Mouse (Mus musculus) urinary bladder, postnatal 25 days (tissue): ENCODE measurements around the gene Prorsd1.
"Not testable (repeated sequence)": the region's sequence is repeated elsewhere in the genome, so short reads cannot be mapped to it uniquely, and the experiment has no call there.

Source experiments
- DNase-seq: peaks from one replicate; pipeline ENCODE4 v3.0.0; 2022; ENCODE audit warnings: low spot score

The Prorsd1 gene

GRCm38 (mm10) chr11:29514682-29515412, at the start of gene Prorsd1:
Gene Prorsd1, minus strand, starts transcription at chr11:29515033.
- DNase-seq, result peak; percentile 91

DNA sequence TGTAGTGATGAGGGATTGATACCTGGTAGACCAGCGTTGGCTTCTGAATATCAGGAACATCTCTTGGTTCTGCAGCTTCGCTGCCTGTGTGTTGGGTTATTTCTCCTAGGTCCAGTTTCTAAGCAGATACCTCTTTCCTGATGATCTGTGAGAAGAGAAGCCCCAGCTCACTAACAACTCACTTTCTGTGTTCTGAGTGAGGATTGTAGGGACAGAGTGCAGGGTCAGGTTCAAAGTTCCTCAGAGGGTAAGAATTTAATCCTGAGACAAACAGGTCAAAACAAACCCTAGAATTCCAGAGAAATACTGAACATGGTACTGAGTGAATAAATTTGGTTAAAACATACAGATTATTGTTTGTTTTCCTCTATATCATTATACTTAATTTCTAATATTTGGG, 48.6 kb upstream of the Prorsd1 start:
- no peak for DNase-seq

GRCm38 (mm10) chr11:29560990-29561389, 46.2 kb upstream of the Prorsd1 start:
- no peak for DNase-seq

- no peak for DNase-seq
Observed at GRCm38 (mm10) chr11:29560452-29560851, 45.6 kb upstream of the Prorsd1 start.

- no peak for DNase-seq
Observed at GRCm38 (mm10) chr11:29549425-29549778, 34.6 kb upstream of the Prorsd1 start.

DNA sequence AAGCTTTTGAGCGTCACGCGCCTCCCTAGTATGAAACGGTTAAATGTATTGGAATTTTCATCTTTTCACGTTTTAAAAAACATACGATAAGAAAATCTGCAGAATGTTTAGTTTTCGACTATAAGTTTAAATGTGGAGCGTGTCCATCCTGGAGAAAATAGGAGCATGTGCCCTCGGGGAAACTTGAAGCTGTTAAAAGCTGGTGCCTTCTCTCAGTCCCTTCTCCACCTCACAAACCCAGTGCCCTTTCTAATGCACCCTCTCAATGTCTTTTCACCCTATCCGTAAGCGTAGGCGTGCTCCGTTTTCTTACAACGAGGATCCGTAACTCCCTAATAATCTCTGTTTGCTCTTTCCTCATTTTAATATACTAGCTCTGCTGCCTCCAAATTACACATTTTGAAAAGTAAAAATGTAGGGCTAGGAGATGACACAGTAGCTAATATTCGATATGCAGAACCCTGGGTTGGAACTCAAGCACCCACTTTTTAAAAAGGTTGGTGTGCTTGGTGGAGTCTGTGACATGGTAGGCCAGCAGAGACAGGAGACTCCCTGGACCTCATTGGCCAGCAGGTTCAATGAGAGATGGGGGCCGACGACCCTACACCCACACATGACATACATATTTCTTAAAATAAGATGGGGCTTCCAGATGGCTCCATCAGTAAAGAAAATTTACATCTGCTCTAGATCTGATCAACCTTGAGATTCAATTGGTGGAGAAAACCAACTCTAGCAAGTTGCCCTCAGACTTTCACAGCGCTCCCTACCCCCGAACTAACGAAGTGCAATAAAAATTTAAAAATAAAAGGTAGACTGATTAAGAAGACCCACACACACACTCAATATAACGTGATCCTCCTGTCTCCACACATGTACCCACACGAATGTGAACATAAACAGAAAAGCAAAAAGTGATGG, 33.9 kb upstream of the Prorsd1 start:
- no peak for DNase-seq

GRCm38 (mm10) chr11:29547752-29548503, 33.1 kb upstream of the Prorsd1 start, which contains the start of the genes Clhc1 and Rps27a:
Gene Clhc1, plus strand, starts transcription at chr11:29547950.
Gene Rps27a, minus strand, starts transcription at chr11:29548109.
- DNase-seq, result peak; percentile 98

DNA sequence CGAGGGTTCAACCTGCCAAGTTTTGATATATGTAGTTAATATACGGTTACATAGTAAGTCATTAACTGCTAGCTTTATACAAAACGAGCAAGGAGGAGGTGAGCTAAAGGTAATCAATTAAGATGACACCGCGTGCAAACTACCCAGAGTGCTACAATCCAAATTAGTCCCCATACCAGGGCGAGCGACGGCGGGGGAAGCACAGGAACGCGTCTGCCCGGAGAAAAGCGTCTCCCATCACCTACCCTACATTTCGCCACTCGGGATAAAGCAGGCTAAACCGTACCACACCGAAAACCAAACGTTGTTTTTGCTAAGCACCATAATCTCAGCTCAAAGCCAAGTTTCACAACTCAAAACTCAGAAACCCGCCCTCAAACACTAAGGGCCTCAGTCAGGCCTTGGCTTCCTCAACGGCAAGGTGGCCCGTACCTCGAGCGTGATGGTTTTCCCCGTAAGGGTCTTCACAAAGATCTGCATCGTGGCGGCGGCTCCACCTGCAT, 32.5 kb upstream of the Prorsd1 start:
- no peak for DNase-seq

DNA sequence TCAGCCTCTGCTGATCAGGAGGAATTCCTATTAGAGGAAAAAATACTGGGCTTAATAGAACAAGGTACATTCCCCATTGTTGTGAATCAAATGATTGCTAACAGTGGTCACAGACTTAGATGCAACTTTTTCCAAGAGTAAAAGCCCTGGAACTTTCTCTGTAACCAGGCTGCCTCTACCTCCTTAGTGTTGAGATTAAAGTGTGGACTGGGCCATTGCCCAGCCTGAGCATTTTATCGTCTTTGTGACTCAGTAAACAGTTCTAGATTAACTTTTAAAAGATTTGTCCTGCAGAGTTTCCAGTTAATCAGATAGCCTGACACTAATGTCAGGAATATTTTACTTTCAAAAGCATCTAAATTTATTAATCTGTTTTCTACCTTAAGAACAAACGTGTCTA, 31.9 kb upstream of the Prorsd1 start:
- DNase-seq, result no peak

DNA sequence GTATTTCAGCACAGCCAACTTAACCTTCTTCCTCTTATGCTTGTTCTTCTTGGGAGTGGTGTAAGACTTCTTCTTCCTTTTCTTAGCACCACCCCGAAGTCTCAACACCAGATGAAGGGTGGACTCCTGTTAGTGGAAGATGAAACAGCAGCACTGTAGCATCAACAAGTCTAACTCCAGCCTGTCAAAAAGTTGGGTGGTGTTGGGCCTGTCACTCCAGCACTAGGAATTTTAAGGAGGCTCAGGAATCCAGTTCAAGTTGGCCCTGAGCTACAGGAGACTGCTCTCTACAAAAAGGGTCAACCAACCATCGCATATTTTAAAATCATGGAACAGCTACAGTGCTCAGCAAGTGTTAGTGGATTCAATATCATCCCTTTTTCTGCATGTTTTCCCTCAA, 31.5 kb upstream of the Prorsd1 start:
- DNase-seq, result not testable (repeated sequence)

GRCm38 (mm10) chr11:29545150-29545752, 30.4 kb upstream of the Prorsd1 start:
- not testable (repeated sequence) for DNase-seq

- DNase-seq, result no peak
Observed at GRCm38 (mm10) chr11:29544225-29544945, 29.6 kb upstream of the Prorsd1 start.

DNA sequence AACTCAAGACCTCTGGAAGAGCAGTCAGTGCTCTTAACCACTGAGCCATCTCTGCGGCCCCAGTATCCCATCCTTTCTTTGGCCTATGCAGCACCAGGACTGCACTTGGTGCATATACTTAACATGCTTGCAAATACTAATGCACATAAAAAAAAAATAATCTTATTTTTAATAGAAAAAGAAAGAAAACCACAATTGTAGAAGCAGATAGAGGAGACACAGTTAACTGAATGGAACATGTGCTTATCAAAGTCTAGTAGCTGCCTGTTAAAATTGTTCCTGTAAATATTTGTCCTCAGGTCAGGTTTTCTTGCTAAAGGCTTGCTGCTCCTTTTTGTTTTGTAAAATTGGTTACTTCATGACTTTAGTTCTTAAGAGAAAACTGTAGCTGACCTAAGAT, 23.4 kb upstream of the Prorsd1 start:
- DNase-seq, result no peak

DNA sequence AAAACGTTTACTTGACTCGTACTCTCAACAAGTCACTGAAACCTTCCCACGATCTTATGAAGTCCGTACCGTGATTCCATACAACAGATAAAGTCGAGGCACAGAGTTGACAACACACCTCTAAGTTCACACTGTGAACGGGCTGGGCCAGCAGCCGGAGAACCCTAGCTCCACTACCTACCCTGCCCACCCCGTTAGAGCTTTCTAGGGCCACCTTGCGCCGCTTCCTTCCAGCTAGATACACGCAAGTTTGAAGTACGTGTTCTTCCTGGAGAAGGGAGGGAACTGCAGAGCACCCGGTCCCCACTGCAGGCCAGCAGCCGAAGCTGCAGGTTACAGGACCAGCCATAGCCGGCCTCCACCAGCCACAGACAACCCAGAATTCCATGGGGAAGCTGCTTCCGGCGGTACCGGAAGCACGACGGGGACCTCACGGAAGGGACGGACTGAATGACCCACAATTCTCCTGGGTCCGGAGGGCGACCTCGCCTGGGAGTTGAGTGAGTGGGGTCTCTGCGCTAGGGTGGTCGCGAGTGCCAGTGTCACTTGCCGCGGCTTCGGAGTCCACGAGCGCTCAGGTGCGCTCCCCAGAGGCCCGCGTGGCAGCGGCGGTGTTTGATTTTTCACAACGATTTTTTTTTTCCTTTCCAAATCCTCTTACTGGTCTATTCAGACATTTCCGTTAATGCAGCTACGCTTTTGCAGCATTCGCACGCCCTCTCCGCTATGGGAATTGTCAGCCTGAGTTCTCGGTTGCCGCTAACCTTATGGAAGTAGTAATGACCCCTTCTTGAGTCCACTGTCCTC, 11.4 kb upstream of the Prorsd1 start, which contains the start of gene Mtif2:
Gene Mtif2 (plus strand): TSS at position 421 of the 807 bp plus-strand sequence.
- peak; percentile 66 for DNase-seq

GRCm38 (mm10) chr11:29514325-29514681, 530 bp downstream of the Prorsd1 start:
- no peak for DNase-seq

- DNase-seq, result no peak
Observed at GRCm38 (mm10) chr11:29512818-29513535, 1.9 kb downstream of the Prorsd1 start.

- DNase-seq, result no peak
Observed at GRCm38 (mm10) chr11:29509421-29509820, 5.4 kb downstream of the Prorsd1 start.

GRCm38 (mm10) chr11:29504899-29505625, 9.8 kb downstream of the Prorsd1 start:
- no peak for DNase-seq
